Mouse (Mus musculus) left cerebral cortex, postnatal 10 days (tissue): ENCODE results near the gene Apoc3. TPM values are rescaled to one million over a fixed set of nuclear protein-coding genes. Genes with fewer than 3 reads are reported as not detected.

Experiments
- DNase-seq, 2 experiments: peaks; one replicate each; pipeline ENCODE4 v3.0.0; 2021 to 2022; ENCODE audit warnings: low spot score in 2 of 2, mixed read lengths in 1 of 2; ENCODE audit errors: extremely low spot score in 1 of 2
- intact Hi-C: fragments of 180-260 bp; cut with DNase I; formaldehyde crosslinking; loops from one replicate; pipeline ENCODE4 v1.15.1; 2025
- total RNA-seq, 2 experiments: library from RNA; stranded (reverse); gene quantifications; 2 replicates each; pipeline ENCODE4 v1.2.3; 2021

Gene Apoc3
- total RNA-seq = not detected

- no peak for DNase-seq
- intact Hi-C loops = no loop called here
Observed at GRCm38 (mm10) chr9:46235596-46235648, at the start of gene Apoc3. TSS of gene Apoc3 (minus strand) at chr9:46235636.

DNA sequence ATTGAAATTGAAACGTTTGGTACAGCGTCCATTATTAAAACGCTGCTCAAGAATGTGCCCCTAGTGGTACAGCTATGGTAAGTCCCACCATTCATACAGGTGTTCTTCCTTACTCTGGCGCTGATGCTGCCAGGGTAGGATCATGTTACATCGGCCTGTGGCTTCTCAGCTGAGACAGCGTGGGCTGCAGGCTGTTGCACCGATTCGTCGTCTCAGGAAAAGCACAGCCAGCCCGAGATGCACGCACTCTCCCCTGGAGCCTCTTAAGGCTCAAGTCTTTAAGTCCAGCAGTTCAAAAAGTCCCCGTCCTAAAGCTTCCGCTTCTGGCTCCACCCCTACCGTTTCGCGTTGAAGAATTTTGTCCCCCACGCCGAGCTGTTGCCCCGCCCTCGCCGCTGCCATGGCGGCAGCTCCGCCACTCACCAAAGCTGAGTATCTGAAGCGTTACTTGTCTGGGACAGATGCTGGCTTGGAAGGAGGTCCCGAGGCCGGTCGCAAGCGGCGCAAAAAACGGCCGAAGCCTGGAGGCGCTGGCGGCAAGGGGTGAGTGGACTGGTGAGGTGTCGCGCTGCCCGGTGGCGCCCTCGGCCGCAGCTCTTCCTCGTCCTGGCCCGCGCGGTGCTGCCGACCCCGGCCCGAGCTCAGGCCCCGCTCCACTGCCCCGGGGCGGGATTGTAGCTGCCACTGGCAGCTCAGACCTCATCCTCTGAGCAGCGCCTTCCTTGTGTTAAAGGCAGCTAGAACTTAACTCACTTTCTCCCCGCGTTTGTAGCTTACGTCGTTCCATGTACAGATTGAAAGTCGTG, 47.4 kb upstream of the Apoc3 start, which contains the start of gene Bud13:
Gene Bud13, plus strand, starts transcription at position 378 of the 806 bp plus-strand sequence.
- DNase-seq = peak; percentile 88 to 95

DNA sequence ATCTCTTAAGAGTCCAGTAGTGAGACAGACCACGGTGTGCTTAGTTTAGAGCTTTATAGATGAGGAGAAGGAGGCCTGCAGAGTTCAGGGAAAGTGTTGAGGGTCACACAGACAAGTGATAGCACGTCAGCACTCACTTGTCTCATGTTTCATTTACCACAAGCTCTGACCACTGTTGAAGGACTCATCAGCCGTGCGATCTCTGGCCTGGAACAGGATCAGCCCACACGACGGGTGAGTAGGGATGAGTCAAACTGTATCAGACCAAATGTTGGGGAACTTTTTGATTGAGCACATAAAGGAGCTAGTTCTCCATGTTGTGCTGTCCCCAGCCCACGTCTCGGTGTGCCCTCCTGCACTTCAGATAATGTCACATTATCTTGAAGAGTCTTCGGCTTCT, 39.1 kb upstream of the Apoc3 start:
- DNase-seq = no peak
- intact Hi-C loops = no loop called here

More for the DNA sequence above, 47.4 kb upstream of the Apoc3 start, which contains the start of gene Bud13:
- intact Hi-C loops = no loop called here

DNA sequence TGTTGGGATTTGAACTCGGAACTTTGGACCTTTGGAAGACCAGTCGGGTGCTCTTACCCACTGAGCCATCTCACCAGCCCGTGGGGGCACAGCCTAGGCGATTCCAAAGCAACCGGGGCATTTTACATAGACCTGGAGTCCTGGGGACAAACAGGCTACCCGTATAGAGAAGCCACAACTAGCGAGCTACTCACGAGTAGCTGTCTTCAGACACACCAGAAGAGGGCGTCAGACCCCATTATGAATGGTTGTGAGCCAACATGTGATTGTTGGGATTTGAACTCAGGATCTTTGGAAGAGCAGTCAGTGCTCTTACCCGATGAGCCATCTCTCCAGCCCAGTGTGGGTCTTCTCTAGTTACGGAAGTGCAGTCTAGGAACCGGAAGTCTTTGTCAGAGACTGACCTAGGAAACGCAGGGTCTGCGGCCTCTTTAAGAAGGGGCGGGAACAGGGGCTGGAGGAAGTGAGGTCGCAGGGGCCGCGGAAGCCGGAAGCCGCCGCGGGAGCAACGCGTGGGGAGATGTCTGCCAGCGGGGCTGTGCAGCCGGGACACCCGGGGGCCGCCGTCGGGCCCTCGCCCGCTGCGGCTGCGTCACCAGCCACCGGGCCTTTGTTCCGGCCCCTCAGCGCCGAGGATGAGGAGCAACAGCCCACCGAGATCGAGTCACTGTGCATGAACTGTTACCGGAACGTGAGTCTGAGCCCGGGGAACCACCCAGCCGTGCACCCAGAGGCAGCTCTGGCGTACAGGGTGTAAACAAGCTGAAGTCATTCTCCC, 37.4 kb upstream of the Apoc3 start, which contains the start of gene Zpr1:
Gene Zpr1, plus strand, starts transcription at position 388 of the 778 bp plus-strand sequence.
- intact Hi-C loops = no loop called here
- peak; percentile 88 to 93 for DNase-seq

DNA sequence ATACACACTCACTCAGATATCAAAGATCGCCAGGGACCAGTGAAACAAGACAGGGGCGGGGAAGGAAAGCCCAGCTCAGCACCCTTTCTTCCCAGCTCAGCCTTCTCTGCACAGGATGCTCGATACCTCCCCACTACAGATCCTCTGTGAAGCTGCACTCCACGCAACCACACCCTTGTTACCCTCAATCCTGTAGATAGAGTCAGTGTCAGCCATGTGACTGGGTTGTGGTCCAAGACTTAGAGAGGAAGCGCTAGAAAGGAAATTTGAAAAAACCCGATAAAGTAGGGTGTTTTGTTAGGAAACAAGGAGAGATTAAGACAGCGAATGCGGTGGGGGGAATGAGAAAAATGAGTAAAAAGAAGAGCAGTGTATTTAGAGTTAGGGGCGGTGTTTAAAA, 36.6 kb upstream of the Apoc3 start:
- intact Hi-C loops = no loop called here
- DNase-seq = no peak

DNA sequence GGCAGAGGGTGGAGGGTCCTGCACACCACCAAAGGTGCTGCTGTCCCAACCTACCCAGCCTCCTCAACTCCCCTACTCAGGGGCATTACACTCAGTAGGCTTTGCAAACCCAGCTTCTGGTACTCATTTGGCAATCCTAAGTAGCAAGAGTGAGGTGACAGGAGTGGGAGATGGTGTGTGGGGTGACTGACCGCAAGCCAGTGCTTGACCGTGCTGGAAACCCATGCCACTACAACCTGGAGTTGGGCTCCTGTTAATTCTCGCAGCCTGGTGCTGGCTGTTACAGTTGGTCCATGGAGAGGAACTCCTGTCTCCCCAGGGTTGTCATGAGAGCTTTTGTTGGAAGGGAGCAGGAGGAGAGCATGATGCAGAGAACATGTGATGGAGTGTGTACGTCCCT, 35.3 kb upstream of the Apoc3 start:
- intact Hi-C loops = no loop called here
- DNase-seq = no peak

GRCm38 (mm10) chr9:46269125-46269524, 33.7 kb upstream of the Apoc3 start:
- intact Hi-C loops = no loop called here
- DNase-seq = no peak

GRCm38 (mm10) chr9:46268343-46268873, 33.0 kb upstream of the Apoc3 start, which contains the start of gene Apoa5:
TSS of gene Apoa5 (plus strand) at chr9:46268633.
- DNase-seq = no peak
- intact Hi-C loops = no loop called here

DNA sequence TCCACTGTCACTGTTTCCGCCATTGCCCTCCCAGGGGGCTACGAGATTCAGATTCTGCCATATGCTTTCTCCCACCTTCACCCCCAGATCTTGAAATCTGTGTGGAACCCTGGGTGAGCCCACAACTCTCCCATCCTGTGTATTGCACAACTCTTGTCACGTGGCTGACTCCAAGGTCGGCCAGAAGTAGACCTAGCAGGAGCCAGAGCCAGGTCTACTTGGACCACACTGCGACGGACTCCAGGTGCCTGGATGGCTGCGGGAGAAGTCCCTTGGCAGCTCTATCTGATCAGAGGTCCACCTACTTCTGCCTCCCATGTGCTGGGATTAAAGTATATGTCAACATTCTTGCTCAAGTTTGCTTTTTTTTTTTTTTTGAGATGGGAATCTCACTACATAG, 25.7 kb upstream of the Apoc3 start:
- intact Hi-C loops = no loop called here
- DNase-seq = no peak

GRCm38 (mm10) chr9:46259111-46259510, 23.7 kb upstream of the Apoc3 start:
- DNase-seq = no peak
- intact Hi-C loops = no loop called here

DNA sequence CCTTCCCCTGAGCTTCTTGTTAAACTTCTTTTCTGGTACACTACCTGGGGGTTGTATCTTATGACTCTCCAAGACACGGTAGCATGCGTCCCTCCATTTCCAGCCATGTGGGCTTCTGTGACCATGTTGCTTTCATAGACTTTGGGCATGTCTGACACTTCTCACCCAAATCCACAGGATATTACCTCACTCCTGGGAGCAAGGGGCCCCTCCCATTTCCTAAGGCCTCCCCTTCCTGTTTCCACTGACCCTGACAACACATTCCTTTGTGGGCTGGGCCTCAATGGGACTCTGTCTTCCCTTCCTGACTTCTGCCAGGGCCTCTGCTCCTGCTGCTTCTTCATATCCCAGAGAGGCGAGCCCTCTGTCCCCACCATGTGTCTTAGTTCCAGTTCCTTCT, 22.1 kb upstream of the Apoc3 start:
- intact Hi-C loops = no loop called here
- no peak for DNase-seq

GRCm38 (mm10) chr9:46256658-46257385, 21.4 kb upstream of the Apoc3 start:
- intact Hi-C loops = no loop called here
- peak in 1 of 2 experiments; percentile 44 for DNase-seq

- DNase-seq = no peak
- intact Hi-C loops = no loop called here
Observed at GRCm38 (mm10) chr9:46256177-46256576, 20.7 kb upstream of the Apoc3 start.

DNA sequence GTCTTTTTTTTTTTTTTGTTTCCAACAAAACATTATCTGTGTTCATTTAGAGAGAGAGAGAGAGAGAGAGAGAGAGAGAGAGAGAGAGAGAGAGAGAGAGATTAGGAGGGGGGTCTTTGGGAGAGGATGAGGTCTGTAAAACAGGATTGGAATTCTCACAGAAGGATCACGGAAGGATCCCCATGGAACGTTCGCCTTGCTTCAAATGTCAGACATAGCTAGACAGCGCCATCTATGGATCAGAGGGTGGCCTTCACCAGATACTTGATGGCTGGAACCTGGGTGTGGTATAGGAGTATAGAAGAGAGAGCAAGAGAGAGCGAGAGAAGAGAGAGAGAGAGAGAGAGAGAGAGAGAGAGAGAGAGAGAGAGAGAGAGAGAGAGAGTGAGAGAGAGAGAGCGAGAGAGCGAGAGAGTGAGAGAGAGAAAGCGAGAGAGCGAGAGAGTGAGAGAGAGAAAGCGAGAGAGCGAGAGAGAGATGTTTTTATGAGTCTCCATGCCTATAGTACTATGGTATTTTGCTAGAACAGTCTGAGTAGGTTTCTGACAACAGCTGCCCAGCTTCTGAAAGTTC, 11.4 kb upstream of the Apoc3 start:
- DNase-seq = peak; percentile 68 to 69
- intact Hi-C loops = loop anchor here (5.0 kb wide), 1 partner anchor 245 kb away; no protein-coding TSS in a partner anchor

- DNase-seq = no peak
- intact Hi-C loops = no loop called here
Observed at GRCm38 (mm10) chr9:46243584-46243983, 8.1 kb upstream of the Apoc3 start.

DNA sequence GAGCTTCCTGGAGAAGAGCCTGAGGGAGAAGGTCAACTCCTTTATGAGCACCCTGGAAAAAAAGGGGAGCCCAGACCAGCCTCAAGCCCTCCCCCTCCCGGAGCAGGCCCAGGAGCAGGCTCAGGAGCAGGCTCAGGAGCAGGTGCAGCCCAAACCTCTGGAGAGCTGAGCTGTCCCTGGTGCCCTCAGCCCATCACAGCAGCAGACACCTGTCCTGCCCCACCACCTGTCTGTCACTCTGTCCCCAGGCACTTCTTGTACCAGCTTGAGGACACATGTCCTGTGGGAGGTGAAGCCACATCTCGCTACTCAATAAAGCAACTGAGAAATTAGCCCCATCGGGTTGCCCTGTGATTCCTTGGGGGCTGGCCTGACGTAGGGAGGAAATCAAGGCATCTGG, 7.7 kb upstream of the Apoc3 start:
- no peak for DNase-seq
- intact Hi-C loops = no loop called here

DNA sequence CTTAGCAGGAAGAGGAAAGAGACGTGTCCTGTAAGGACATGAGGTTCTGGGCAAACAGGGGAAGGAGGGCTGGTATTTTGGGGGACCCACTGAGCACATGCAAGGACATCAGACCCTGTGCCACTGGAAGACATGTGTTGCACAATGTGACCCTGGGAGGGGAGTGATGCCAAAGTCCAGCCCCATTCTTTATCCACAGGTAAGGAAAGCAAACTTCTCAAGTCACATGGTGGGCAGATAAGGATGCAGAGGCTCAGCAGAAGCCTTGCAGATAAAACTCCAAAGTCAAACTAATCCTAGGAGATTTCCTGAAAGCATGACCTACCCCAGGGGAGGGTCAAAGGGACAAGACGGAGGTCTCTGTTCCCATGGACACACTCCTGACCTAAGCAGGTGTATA, 6.4 kb upstream of the Apoc3 start:
- DNase-seq = no peak
- intact Hi-C loops = no loop called here

GRCm38 (mm10) chr9:46240526-46241153, 5.2 kb upstream of the Apoc3 start, which contains the start of gene Apoa4:
TSS of gene Apoa4 (plus strand) at chr9:46240696.
- intact Hi-C loops = no loop called here

DNA sequence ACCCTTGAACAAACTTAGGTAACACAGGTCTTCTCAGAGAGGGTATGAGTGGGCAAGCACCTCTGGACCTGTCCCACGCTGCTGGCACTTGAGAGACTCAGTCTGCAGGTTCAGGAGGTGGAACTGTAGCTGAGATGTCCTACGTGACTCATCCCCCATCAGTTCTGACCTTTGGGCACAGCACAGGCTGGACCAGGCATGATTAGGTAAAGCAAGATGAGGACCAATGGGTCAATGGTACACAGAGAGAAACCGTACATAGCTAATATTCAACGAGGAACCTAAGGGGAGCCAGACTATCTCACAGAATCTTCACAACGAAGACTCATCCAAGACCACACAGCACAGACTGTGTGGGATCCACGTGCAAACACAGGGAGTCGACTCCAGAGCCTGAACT, 3.4 kb upstream of the Apoc3 start:
- no peak for DNase-seq
- intact Hi-C loops = no loop called here

More at GRCm38 (mm10) chr9:46240526-46241153, 5.2 kb upstream of the Apoc3 start, which contains the start of gene Apoa4:
- no peak for DNase-seq
